Mouse (Mus musculus) C2C12 (cell line): Measurements from ENCODE around the gene B430305J03Rik.
A peak's percentile ranks its signal among the peaks of the same experiment; 100 is the strongest.

ENCODE experiments used
- CEBPB ChIP-seq: IDR thresholded peaks from one replicate; pipeline ENCODE4 v1.6.1; 2011; ENCODE audit warnings: low read depth, mild to moderate bottlenecking, control low read depth, moderate library complexity
- CTCF ChIP-seq: IDR thresholded peaks from one replicate; pipeline ENCODE4 v1.5.1; 2011; ENCODE audit not compliant: control insufficient read depth, insufficient read depth, insufficient read length
- FOSL1 ChIP-seq: IDR thresholded peaks from one replicate; pipeline ENCODE4 v1.8.0; 2011; ENCODE audit warnings: mild to moderate bottlenecking, low read length; ENCODE audit not compliant: poor library complexity, insufficient read depth, severe bottlenecking
- MAX ChIP-seq: IDR thresholded peaks from one replicate; pipeline ENCODE4 v1.6.1; 2011; ENCODE audit warnings: mild to moderate bottlenecking, control low read depth
- MYOD1 ChIP-seq: IDR thresholded peaks from one replicate; pipeline ENCODE4 v1.6.1; 2011; ENCODE audit warnings: low read depth; ENCODE audit not compliant: control insufficient read depth, insufficient read length
- MYOG ChIP-seq: IDR thresholded peaks from one replicate; pipeline ENCODE4 v1.6.1; 2011; ENCODE audit not compliant: control insufficient read depth, insufficient read length; ENCODE audit errors: extremely low read depth
- USF1 ChIP-seq: IDR thresholded peaks from one replicate; pipeline ENCODE4 v1.6.1; 2011; ENCODE audit warnings: low read depth, mild to moderate bottlenecking, control low read depth, moderate library complexity

GRCm38 (mm10) chr3:61344031-61344430 lies 21.7 kb downstream of the B430305J03Rik start:
- TF ChIP-seq CTCF = no peak
- TF ChIP-seq MYOG = no peak
- no peak for TF ChIP-seq CEBPB
- TF ChIP-seq MAX = peak; percentile 23
- TF ChIP-seq USF1 = no peak
- no peak for TF ChIP-seq MYOD1
- TF ChIP-seq FOSL1 = peak; percentile 50
